Mouse (Mus musculus) frontal cortex, adult (tissue): ENCODE results near the gene Snx11.
"Not testable (repeated sequence)": the region's sequence is repeated elsewhere in the genome, so short reads cannot be mapped to it uniquely, and the experiment has no call there.

Source experiments
- ATAC-seq: cut with Nextera tagmentation; 2 replicates; pipeline ENCODE4 v1.9.2; 2017; ENCODE audit warnings: mild to moderate bottlenecking, moderate library complexity, mixed read lengths; ENCODE audit not compliant: low TSS enrichment

Snx11 gene

DNA sequence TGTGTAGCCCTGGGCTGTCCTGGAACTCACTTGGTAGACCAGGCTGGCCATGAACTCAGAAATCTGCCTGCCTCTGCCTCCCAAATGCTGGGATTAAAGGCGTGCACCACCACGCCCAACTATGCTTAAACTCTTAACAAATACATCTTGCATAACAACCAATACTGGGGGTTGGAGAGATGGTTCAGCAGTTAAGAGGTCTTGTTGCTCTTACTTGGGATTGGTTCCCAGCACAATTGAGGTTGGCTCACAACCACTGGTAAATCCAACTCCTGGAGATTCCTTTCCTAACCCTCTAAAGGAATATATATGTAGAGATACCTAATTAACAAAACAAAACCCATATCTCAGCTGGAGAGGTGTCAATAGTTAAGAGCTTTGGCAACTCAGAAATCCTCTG is 18.7 kb upstream of the Snx11 start:
- no peak for ATAC-seq

DNA sequence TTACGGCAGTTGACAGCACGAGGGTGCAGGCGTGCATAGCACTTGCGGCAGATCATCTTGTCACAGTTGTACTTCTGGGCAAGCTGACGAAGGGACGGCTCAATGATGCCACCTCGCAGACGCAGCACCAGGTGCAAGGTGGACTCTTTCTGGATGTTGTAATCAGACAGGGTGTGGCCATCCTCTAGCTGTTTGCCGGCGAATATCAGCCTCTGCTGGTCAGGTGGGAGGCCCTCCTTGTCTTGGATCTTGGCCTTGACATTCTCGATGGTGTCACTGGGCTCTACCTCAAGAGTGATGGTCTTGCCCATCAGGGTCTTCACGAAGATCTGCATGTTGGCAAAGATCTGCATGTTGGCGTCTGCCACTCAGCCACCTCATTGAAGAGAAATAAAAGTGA is 18.1 kb upstream of the Snx11 start:
- no peak for ATAC-seq

DNA sequence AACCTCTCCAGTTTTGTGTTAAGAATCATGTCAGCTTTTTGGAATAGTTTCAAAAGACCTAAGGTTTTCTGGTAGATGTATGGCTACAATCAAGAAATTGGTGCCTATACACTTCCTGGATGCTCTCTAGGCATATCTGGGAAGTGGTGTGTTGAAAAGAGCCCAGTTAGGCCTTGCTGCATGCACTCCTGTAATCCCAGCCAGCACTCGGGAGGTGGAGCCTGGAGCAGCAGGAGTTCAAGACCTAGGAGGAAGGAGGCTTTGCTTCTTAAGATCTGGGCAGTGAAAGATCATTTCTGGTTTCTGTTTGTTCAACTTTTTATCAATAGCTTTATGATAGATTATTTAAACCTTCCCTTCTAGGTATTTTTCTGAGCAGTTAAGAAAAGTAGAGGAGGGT is 13.3 kb upstream of the Snx11 start:
- ATAC-seq: no peak

DNA sequence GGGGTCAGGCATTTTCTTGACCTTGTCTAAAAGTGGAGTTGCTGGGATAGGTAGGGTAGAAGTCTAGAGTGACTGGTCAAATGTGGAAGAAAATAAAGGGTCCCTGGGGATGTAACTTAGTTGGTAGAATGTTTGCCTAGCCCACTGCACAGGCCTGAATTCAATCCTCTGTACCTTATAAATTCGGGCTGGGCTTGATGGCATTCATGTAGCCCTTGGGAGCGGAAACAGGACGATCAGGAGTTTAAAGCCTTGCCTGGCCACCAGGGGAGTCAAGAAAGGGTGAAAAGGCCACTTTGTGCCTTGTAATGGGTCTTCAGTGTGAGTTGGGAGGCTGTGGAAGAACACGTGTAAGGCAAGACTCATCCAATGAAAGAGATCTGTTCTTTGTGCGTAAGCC is 12.6 kb upstream of the Snx11 start:
- ATAC-seq: no peak

DNA sequence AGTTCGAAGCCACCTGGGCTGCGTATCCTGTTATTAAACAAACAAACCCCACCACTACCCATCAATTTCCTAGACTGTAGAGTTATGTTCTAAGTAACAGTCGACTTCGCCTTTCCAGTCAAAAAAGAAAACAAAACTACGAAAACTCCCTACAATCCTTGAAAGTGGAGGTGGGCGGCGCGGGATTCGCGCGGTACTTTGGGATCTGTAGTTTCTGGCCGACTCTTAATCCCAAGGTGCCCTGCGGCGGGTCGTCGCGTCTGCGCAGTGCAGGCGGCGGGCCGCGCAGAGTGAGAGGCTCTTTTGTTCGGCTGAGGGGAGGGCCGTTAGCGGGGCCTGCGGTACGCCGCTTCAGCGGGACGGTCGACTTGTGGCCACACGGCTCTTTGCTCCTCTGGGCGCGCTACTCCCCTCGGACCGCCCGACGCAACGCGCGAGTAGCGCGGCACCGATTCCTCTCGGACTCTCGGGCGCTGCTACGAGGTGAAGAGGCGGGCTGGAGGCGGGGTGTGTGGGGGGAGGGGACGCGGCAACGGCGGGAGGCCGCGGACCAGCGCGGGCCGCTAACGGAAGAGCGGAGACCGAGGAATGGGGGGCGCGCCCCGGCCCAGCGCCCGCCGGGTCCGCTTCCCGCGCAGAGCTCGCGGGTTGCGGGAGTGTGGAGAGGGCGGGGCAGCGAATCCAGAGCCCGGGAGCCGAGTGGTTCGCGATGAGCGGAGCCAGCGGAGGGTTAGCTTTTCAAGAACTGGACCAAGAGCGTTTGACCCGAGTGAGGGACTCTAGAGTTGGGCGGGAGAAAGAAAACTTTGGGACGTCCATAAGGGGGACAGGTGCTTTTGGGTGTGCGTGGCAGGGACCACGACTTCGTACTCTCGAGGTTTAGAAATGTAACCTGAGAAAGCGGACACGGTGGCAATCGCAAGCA is 11.8 kb upstream of the Snx11 start, which contains the start of gene Cbx1:
Gene Cbx1 (plus strand): TSS at position 257 of the 925 bp plus-strand sequence.
- ATAC-seq: peak; percentile 99

DNA sequence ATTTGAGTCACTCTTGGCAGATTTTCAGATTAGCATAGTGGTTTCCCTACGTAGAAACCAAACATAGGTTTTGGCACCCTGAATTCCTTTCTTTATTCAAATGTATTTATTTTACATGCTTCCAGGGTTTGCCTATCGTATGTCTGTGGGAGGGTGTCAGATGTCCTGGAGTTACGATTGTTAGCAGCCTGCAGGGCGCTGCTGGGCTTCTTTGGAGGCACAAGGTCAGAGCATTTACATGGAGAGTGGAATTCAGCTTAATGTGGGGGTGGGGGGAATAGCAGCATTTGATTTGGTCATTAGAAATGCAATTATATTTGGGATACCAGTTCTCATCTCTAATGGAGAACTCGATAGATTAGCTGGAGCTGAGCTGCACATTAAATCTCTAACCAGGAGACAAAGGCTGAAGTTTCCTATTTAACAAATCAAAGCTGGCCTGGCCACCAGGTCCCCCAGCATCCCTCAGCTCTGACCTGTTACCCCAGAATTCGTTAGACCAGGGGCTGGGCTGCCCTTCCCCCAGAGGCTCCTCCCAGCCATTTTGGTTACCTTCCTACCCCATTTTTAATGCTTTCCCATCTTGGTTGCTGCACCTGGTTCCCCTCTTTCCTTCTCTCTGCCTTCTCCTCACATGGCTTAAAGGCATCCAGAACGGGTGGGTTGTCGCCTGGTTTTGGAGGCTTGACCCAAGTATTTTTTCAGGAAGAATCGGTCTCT is 9.5 kb upstream of the Snx11 start:
- ATAC-seq: no peak

DNA sequence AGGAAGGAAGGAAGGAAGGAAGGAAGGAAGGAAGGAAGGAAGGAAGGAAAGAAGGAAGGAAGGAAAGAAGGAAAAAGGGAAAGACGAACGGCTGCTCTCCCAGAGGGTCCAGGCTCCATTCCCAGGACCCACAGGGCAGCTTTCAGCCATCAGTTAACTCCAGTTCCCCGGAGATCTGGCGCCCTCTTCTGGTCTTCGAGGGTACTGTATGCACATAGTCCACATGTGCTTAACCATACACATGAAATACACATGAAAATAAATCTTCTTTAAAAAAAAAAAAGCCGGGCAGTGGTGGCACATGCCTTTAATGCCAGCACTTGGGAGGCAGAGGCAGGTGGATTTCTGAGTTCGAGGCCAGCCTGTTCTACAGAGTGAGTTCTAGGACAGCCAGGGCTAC is 7.5 kb upstream of the Snx11 start:
- ATAC-seq: not testable (repeated sequence)

DNA sequence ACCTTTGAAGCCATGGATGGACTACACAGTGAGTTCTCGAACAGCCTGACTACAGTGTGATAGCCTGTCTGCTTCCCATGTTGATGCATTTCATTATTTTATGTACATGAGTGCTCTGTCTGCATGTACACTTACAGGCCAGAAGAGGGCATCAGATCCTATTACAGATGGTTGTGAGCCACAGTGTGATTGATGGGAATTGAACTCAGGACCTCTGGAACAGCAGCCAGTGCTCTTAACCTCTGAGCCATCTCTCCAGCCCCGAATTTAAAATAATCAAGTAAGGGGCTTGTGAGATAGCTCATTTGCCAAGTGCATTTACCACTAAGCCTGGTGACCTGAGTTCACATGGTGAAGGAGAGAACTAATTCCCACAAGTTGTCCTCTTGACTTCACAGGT is 4.1 kb upstream of the Snx11 start:
- ATAC-seq: no peak

DNA sequence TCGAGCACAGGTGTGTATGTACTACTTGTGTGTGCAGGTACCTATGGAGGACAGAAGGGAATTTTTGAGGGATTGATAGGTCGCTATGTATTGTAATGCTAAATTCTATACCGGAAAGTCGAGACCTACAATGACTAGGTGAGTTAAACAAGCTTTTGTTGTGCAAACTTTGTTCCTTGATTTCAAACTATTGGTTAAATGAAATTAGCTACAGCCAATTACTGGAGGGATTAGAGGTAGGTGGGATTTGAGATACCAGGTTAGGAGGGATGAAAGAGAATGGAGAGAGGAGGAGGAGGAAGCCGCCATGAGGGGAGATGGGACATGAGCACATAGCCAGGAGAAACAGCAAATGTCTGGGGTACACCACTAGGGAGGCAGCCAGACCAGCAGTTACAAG is 2.9 kb upstream of the Snx11 start:
- ATAC-seq: no peak

DNA sequence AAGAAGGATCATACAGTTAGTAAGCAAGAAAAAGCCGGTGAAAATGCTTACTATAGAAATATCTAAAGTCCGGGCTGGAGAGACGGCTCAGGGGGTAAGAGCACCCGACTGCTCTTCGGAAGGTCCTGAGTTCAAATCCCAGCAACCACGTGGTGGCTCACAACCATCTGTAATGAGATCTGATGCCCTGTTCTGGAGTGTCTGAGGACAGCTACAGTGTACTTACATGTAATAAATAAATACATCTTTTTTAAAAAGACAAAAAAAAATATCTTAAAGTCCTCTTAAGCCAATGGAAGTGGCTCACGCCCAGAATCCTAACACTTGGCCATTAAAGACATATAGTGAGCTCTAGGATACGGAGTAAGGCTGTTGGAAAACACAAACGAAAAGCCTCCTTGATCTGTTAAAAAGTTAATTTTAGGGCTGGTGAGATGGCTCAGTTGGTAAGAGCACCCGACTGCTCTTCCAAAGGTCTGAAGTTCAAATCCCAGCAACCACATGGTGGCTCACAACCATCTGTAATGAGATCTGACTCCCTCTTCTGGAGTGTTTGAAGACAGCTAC is 785 bp upstream of the Snx11 start:
- ATAC-seq: not testable (repeated sequence)

DNA sequence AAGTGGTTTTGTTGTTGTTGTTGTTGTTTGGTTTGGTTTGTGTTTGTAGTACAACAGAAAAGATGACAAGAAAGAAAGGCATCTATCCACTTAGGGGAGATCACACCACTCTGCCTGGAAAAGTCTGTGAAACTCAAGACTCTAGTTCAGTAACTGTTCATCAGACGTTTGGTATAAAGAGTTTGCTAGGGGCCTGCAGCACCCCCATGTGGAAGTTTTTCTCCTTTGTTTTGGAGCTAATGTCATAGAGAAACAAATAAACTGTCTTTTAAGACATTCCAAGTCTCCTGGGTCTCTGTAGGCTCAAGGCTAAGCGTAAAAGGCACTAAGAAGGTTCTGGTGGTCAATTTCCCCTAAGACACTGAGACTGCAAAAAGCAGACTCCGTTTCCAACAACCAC is 1.3 kb downstream of the Snx11 start:
- ATAC-seq: no peak

DNA sequence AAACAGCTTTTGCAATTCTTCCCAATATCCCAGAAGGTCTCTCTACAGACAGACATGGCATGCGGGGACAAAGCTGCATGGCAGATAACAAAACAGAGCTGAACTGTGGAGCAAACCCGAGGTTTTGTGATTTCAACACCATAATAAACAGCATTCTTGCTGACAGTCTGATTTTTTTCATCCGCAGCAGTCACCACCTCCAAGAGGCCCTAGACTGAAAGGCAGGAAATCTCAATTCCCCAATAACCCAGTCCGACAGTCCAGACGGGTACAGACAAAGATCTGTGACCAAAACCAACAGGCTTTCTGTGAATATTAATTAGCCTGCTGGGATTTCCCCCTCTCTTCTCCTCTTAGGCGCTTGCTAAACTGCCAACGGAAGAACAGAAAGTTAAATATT is 1.7 kb downstream of the Snx11 start:
- ATAC-seq: no peak

DNA sequence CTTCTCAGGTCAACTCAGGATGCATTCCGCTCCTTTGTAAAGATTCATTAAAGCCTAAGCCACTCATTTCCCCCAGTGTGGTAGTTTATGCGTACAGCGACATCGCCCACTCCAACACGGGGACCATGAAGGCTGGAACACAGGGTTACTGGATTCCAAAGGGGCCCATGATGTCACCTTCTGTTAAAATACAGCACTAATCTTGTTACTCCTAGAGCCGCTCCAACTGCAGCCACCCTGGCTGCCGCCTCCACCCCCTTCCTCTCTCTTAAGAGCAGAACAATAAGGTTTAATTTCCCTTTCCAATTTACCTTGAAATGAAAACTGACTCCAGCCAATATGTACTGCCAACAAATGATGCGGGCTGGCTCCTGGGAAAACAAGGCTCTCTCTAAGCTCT is 2.3 kb downstream of the Snx11 start:
- ATAC-seq: no peak

DNA sequence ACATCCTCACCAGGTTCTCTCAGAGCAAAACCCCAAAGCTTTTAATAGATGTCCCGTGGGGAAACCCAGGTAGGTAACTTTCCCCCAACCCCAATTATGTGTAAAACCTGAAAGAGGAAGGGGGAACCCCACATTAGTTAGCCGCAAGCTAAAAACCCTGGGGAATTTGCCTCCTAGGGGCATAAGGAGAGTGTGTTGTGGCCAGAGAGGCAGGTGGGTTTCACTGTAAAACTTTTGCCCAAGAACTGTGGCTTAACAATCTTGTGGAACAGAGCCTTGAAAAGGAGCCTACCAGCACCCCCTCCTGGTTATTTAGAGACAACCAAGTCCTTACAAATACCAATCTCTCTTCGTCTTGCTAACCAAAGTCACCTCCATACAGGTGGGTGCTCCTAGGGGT is 2.8 kb downstream of the Snx11 start:
- ATAC-seq: no peak

DNA sequence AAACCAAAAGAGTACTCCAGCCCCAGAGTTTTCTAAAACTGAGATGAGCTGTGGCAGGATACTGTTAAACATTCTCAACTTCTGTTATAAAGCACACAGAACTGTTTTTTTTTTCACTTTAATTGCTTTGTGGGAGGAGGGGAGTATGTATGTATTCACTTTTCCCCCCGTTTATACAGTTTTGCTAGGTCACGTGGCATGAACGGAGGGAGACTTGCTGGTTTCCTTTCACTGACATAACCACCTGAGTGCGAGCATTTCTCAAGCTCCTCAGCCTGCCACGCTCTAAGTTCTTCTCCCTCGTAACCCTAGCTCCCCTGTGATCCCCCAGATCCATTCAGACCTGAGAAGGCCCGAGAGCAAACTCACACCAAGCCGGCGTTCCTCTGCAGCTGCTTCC is 4.9 kb downstream of the Snx11 start:
- no peak for ATAC-seq

DNA sequence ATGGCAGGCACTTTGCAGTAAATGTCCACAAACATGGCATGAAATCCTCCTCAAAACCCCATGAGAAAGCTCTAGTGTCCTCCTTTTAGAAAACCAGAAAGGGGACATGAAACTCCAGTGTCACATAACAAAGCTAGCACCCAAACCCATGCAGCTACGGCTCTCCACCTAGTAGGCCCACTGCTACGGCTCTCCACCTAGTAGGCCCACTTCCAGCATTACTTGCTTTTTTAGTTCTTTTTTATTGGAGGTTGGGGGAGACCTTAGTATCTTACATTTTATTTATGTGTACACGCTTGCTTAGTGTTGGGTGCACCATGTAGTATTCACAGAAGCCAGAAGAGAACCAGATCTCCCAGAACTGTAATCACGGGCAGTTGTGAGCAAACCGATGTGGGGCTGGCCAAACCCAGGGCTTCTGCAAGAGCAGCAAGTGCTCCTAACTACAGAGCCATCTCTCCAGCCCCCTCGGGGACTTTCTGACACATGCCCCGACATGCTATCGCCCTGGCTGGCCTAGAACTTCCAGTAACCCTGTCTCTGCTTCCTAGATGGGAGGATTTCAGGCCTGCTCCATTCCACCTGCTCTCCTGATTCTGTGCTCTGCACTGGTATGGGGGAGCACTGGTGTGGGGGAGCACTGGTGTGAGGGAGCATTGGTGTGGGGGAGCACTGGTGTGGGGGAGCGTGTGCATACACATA is 5.9 kb downstream of the Snx11 start:
- no peak for ATAC-seq

DNA sequence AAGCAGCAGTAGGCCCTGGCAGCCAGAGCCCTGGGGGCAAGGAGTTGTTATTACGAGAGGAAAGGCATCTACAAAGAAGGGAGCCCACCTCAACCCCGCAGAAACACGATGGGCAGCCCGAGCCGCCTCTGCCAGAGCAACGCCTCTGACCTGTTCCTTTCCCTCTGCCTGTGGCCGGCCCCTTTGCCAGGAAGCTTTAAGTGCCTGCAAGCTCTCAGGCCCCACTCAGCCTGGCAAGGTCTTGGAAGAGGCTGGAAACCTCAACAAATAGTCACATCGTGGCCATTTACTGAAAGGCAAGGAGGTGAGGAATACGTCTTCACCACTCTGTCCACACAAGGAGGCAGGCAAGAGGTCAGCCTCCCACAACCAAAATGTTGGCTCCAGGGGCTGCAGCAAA is 9.1 kb downstream of the Snx11 start:
- no peak for ATAC-seq

DNA sequence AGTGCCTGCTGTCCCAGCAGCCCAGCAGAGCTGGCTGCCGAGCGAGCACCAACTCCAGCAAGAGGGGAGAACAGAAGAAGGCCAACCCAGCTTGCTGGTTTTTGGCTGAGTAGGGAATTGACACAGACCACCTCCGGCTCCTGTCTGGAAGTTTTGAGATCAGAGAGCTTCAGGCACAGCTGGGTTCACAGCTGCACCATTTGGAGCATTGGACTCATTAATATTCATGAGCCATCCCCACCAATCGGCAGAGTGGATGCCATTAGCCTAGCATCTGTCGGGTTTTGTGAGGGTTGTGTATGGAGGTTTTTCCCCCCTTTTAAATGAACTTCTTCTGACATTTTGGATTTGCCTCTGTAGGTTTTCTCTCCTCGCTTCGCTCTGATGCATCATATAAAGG is 10.3 kb downstream of the Snx11 start:
- peak; percentile 35 for ATAC-seq

DNA sequence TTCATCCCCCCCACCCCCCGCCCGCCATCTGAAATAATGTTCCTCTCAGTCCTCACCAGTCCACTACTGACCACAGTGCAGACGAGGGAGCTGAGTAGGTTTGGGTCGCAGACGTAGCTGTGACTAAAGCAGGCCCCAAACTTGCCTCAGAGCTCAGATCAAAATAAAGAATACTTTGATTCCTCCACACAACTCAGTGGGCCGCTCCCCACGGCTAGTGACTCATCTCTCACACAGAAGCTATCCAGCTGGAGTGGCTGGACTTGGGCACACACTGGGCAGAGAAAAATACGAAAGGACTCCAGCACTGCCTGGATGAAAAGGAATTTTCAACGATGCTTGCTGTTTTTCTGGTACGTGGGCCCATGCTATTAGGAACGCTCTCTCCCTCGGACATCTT is 10.8 kb downstream of the Snx11 start:
- ATAC-seq: peak; percentile 82

DNA sequence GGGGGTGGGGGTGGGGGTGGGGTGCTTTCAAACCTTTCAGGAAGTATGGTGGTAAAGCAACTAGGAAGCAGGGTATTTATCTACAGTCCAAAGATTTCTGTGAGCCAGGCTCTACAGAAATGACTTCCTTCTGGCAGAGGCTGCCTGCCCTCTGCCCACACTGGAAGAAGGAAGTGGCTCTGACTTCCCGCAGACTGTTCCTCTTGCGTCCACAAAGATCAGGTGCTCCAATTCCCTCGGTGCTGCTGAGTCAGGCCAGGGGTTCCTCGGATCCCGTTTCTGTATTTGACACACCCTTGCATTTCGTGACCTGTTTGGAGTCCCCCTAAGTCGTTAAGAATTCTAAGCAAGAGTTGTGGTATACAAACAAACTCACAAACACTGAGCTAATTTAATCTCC is 11.7 kb downstream of the Snx11 start:
- ATAC-seq: no peak

DNA sequence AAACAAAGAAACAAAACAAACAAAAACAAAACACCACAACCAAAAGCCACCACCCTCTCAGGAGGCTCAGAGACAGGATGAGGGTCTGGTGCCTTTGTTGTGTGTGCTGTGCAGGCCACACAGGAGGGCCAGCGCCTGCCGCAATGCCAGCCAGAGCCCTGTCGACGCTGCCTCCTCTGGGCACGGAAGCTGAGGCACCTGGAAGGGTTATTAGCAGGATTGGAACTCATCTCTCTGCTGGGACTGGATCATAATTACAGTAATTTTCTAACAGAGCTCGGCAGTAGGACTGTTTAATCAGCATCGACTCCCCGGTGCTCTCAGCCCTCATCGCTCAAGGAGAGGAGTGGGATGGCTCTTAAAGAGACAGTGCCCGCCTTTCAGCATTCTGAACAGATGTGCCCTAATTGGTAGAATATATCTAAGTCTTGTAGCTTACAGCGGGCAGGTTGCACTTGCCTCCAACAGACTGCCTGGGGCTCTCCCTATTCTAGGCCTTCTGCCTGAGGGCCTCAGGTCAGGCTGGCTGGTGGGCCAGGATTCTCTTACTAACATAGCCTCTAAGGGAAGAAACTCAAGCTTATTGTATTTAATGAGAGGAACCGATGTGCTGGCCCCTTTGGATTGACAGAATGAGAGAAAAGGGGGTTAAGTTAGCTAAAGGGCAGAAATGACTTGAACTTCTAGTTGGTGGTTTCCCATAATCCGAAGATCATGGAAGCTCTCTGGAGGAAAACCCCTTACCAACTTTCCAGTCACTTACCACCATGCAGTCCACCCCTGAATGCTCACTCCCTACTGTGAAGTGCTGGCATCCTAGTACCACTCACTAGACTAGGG is 12.6 kb downstream of the Snx11 start:
- no peak for ATAC-seq
